Mouse (Mus musculus) adrenal gland, postnatal 25 days (tissue): ENCODE data around the gene Gm10283. TPM values are rescaled to one million over a fixed set of nuclear protein-coding genes. Genes with fewer than 3 reads are reported as not detected.
"Not testable (repeated sequence)": the region's sequence is repeated elsewhere in the genome, so short reads cannot be mapped to it uniquely, and the experiment has no call there.

Source experiments
- DNase-seq: peaks from one replicate; pipeline ENCODE4 v3.0.0; 2021; ENCODE audit warnings: mixed read lengths
- long read RNA-seq: library from polyadenylated mRNA; stranded (forward); transcript quantifications from one replicate; pipeline ENCODE4 v2.0.0, GENCODE M21; 2021
- total RNA-seq: library from RNA; stranded (reverse); gene quantifications from 2 replicates; pipeline ENCODE4 v1.2.3, GENCODE M21; 2021

Gm10283 gene
- total RNA-seq: not detected in 2 replicates
- long read RNA-seq: 0 reads

DNA sequence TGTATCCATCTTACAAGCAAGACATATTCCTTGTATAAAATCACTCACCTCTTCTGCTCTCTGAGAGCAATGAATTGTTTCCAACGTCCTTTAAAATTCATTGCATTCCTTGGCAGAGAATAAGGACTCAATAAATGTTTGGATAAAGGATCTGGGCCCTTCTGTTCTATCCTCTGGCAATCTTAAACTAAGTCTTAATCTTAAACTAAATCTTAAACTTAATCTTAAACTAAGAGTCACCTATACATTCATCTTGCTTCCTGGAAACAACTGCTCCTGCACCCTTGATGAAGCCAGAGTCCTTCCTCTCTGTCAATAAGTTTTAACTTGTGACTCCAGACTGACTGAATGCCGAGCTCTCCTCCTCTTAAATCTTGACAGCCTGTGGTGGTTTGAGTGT, at the start of gene Gm10283:
Gene Gm10283 (minus strand): TSS at position 101 of the 400 bp plus-strand sequence.
- DNase-seq: no peak

DNA sequence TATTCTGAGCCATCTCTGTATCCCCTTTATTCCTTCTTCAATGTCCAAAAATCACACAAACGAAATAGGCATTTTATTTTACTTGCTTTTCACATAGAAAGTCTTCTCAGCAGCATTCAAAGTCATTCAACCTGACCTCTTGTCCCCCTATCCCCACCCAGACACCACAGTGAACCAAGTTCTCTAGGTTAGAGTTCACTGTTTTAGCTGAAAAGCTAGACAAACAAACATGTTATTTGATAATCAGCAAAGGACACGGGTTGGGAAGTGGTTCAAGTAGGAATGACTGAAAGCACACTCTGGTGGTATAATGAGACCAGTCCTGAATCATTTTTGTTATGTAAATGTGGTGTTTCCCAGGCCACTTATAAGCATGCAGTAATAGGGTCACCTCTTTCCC, 31.9 kb upstream of the Gm10283 start:
- DNase-seq: no peak

DNA sequence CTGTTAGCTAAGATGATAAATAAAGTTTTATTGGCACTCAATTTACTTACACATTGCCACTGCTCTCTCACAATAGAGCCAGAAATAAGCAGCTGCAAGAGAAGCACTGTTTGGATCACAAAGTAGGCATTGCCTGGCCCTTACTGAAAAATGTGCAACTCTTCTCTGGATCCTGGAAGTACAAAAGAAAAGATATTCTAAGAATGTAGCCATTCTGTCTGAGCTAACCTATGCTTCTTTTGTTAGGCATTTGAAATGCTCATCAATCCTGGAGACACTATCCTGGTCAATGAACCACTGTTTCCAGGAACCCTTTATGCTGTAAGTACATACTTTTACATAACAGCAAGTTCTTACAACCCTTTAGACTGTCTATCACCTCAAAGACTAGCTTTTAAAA, 15.3 kb upstream of the Gm10283 start:
- DNase-seq: no peak

DNA sequence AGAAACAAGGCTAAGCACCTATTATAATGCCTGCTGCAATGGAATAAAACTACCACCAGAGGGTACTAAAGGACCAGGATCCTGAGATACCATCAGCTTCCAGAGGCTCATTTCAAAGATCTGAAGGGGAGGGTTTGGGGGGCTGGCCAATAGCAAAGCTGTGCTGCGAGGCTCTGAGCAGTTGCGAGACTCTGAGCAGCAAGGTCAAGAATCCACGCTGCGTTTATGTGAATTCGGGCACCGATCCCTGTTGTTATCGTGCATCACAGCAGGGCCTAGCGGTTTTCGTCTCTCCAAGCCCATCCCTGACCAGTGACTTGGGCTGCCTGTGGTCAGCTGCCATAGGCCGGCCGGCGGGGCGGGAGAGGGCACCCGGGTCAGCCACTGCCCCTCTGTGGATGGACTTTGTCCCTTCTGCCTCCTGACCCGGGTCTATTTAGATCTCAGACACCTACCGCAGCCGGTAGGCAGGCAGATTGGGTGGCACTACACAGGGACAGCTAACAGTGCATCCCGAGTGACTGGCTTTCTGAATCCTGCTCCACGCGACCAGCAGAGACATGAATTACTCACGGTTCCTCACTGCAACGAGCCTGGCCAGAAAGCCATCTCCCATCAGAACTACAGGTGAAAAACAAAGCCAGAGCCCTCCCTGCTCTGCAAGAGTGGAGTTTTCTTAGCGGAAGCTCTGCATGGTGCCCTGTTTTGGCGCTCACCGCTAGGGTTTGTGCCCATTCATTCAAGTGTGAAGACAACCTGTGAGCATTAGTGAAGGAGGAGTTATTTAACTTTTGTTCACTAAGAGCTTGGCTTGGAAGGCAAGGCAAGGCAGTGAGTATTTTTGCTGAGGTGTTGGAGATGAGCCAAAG, 2.9 kb upstream of the Gm10283 start, which contains the start of gene Aadat:
Gene Aadat (plus strand): TSS at position 280 of the 869 bp plus-strand sequence.
- DNase-seq: peak; percentile 31

DNA sequence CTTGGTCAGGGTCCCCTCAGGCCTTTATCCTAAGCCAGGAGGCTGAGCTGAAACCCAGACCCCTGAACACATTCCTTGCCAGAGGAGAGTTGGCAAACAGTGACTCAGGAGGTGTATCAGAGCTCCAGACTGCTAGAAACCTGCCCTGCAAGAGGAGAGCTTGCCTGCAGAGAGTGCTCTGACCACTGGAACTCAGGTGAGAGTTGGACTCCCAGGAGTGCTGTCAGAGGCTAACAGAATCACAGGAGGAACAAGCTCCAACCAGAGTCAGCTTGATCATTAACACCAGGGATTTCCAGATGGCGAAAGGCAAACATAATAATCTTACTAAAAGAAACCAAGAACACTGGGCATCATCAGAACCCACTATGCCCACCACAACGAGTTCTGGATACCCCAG, 8.0 kb downstream of the Gm10283 start:
- not testable (repeated sequence) for DNase-seq

DNA sequence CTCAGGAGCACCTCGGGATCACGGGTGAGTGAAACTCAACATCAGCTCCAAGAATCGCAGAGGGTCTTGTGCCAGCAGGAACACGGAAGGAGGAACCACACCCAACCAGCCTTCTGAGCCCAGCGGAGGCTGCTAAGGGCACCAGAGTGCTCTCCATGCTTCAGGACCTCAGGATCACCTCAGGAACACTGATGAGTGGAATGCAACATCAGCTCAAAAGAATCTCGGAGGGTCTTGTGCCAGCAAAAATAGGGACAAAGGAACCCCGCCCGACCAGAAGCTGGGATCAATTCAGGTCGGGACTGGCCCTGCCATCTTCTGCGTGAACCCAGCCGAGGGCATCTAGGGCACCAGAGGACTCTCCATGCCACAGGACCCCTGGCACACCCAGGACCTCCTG, 8.4 kb downstream of the Gm10283 start:
- no peak for DNase-seq

DNA sequence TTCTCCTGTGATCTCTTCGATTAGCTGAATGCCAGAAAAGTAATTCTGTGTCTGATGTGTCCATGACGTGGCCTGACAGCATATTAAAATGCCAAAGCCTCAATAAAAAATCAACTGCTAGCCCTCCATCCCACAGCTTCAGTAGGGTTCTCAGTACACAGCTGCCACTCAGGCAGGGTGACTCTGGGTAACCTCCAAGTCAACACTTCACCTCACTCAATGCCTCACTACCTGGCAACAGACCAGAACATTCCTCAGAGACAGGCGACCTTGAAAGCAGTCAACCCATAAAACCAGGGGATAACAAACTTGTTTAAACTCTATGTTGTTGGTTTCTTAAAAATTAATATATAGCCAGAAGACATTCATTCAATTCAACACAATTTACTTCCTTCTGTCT, 10.5 kb downstream of the Gm10283 start:
- DNase-seq: no peak

DNA sequence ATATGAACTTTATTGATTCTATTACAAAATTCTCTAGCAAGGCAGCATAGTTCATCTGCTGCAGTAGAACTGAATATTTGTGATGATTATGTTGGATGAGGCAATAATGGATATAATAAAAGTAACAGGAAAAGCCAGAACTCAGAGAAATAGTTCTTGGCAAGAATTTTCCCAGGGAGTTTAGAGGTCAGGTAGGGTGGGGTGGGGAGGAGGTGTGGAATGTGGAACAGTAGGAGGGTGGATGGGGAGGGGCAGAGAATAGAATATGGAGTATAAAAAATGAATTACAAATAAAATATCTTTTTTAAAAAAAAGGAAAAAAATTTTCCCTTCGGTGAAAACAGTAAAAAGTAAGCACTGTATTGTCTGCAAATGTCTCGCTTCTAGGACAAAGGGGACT, 11.1 kb downstream of the Gm10283 start:
- no peak for DNase-seq

DNA sequence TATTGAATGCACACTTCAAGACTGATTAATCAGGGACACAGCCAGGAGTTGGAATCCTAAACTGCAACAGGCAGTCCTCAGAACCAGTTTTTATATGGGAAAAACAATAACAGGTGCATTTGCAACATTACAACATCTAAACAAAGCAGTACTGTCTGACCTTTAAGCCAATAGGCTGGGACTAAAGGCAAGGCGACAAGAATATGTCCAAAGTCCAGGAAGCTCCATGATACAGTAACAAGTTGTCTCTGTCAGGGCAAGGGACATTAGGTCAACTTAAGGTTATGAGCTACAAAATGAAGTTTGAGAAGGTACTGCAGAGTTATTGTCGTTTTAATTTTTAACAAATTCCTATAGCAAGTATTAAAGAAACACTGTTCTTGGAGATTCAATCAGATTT, 12.9 kb downstream of the Gm10283 start:
- no peak for DNase-seq

DNA sequence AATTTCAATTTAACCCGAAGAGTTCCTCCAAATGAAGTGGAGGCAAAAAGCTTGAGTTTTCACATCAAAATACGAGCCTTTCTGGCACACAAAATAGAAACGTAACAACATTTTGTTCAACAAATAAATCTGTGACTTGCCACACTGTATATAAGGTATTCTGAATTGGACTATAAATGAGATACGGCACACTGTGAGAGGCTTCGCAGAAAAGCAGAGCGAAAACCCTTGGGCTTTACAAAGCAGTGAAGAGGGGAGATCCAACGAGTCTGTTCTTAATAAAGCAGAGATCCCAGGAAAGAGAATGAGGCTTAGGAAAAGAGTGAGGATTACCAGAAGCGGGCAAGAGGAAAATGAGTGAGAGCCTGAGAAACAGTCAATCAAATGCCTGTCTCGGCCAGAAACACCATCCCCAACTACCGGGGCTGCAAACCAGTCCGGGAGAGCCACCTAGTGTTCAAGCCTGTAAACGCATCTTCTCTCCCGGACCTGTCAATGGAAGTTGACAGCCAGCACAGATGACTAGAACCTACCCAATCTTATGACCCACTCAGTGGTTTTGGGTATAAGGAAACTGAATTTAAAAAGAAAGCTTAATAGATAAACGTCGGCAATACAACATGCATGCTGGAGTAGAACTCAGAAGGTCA, 36.2 kb downstream of the Gm10283 start:
- DNase-seq: peak; percentile 52

DNA sequence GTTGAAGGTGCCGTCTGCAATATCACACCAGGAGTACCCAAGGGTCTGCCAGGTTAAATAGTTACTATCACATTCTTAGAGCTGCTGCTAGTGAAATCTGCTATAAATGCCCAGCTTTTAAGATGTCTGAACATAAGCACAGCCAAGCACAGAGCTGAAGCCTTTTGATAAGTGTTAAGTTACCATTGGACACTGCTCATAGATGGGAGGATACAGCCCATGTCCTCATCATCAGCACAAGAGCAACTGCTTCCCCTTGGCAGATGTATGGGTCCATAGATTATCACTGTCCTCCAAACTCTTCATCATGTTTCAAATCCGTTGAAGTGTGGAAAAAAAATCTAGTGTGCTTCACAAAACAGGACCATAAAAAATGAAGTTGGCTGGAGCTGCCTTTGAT, 53.7 kb downstream of the Gm10283 start:
- no peak for DNase-seq

DNA sequence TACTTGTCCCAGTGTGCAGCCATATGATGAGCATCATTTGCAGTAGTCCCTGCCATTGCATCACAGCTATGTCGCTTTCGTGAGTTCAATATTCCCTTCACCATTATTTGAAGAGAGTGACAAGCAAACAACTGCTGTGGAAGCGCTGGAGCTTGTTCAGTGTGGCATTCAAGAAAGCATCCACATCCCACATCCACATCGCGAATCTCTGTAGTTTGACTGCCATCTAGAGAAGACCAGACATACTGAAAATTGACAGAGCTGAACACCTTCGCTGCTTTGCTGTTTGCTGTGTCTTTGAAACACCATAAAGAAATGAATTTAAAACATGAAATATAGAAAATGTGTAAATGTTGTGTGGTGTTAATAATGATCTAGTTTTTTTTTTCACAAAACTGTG, 58.0 kb downstream of the Gm10283 start:
- DNase-seq: no peak

DNA sequence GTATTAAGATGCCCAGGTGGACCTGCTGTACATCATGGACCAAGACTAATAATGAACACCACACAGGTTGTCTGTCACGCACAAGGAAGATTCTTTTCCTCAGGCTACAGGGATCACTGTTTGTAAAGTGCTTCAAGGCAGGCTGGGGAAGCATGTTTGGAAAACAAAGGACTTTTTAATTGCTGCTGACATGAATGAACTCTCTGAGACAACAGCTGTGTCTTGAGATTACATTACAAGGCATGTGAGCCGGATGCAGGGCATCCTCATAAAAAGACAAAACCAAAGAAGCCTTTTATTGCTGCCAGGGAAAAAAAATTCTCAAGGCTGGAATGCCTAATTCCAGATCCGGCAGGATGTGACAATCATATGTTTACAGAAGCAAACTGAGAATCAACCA, 64.4 kb downstream of the Gm10283 start:
- no peak for DNase-seq

DNA sequence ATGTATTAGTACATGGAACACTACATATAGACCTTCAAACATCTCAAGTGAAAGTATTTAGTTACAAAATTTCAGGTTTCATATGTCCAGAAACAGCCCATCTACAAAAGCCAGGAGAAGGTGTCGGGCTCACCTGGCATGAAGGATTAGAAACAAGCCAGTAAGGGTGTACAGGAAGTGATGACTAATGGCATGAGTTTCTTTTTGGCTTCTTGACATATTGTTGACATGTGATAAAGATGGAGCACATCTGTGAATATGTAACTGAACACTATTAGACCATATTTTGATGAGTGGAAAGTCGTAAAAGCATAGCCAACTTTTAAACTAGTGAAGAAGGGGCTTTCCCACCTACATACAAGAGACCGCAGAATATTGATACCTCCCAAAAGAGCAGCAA, 66.1 kb downstream of the Gm10283 start:
- no peak for DNase-seq

DNA sequence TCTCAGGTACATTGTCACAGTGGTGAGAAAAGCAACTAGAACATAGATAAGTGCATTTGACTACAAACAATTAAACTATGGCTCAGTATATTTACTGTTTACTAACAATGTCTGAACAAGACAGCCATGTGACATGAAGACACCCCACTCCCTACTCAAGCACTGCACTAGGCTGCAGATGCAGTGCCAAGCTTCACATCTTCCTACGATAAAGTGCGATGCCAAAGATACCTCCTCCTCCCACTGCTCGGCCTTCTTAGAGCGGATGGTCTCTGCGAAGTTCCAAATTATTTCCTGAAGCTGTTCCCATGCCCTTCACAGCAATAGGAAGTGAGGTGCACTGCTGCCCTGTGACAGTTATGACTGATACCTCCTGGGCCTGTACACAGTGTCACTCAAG, 70.3 kb downstream of the Gm10283 start:
- DNase-seq: no peak

DNA sequence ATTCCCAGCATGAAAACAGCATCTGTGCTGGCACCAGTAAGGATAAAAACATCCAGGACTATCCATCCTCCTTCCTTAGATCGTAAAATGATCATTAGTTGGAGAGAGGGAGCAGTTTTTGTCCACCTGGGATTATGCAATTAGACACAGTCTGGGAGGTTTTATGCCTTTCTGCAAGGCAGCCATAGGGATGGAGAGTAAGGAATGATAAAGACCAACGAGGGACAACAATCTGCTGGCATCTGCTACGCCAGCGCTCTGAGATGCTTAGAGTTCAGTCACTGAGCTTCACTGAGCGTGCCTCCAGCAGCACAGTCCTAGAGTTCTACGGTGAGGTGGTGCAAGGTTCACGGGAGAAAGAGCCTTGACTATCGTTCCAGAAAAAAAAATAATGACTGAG, 96.6 kb downstream of the Gm10283 start:
- no peak for DNase-seq

DNA sequence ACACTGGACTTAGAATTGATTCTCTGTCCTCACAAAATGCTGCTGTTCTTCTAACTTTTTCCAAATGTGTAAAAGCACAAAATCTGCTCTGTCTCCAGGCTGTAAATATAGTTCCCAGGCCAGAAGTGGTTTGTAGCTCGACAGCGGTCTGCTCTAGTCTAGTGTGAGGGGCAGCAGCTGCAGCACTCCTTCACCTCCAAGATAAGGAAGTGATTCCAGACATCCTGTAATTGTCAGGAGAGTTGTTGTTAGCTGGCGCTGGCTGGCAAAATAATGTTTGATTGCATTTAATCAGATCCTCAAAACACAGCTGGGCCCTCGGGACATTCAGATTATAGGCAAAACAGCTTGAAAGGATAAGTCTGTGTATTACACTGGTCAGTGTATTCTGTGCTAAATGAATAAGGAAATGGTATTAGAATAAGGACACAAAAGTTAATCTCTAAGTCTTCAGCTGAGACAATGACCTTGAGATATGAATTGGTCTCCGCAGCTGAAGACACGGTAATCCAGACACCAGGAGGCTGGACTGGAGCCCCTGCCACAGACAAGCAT, 97.9 kb downstream of the Gm10283 start:
- no peak for DNase-seq

DNA sequence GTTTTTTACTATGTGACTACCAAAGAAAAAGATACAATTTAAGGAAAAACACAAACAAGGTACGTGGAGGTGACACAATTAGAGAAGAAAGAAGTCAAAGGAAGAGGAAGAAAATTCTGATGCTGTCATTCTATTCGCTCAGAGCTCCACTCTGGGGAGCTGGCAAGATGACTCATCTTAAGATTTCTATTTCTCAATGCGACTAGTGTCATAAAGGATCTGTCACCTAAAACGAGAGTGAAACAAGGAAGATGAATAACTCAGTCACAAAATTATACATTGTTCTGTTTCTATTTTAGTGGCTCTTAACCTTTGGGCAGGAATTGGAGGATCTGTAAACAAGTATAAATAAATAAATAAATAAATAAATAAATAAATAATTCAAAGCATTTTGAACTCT, 109.3 kb downstream of the Gm10283 start:
- DNase-seq: no peak

DNA sequence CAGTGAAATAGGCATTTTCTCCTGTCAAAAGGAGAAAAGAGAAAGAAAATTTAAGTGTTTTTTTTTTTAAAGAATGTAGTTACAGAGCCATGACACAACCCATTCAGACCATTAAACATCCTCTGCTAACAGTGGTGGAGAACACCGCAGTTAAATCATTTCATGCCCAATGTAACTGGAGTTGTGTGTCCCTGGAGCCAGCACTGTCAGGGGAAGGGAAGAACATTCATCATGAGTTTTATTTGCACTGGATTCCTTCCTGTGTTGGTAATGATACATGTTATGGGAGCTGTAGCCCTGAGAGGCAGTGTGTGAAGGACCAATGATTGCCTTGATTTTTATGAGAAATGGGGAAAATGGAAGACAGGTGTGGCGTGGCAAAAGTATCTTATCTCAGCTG, 116.4 kb downstream of the Gm10283 start:
- DNase-seq: no peak
